Mouse (Mus musculus) left cerebral cortex, postnatal 4 days (tissue): ENCODE data around the gene Slc44a2. TPM values are rescaled to one million over a fixed set of nuclear protein-coding genes. Genes with fewer than 3 reads are reported as not detected.
"Not testable (repeated sequence)": the region's sequence is repeated elsewhere in the genome, so short reads cannot be mapped to it uniquely, and the experiment has no call there.

ENCODE experiments used
- DNase-seq: peaks from one replicate; pipeline ENCODE4 v3.0.0-alpha.2; 2022
- intact Hi-C: fragments of 180-260 bp; cut with DNase I; formaldehyde crosslinking; loops from one replicate; pipeline ENCODE4 v1.15.1; 2025
- total RNA-seq, 2 experiments: library from RNA; stranded (reverse); gene quantifications; 2 replicates each; pipeline ENCODE4 v1.2.3; 2021

Slc44a2 gene
- 10 to 100 TPM; 69.9 to 71.5 TPM for total RNA-seq

DNA sequence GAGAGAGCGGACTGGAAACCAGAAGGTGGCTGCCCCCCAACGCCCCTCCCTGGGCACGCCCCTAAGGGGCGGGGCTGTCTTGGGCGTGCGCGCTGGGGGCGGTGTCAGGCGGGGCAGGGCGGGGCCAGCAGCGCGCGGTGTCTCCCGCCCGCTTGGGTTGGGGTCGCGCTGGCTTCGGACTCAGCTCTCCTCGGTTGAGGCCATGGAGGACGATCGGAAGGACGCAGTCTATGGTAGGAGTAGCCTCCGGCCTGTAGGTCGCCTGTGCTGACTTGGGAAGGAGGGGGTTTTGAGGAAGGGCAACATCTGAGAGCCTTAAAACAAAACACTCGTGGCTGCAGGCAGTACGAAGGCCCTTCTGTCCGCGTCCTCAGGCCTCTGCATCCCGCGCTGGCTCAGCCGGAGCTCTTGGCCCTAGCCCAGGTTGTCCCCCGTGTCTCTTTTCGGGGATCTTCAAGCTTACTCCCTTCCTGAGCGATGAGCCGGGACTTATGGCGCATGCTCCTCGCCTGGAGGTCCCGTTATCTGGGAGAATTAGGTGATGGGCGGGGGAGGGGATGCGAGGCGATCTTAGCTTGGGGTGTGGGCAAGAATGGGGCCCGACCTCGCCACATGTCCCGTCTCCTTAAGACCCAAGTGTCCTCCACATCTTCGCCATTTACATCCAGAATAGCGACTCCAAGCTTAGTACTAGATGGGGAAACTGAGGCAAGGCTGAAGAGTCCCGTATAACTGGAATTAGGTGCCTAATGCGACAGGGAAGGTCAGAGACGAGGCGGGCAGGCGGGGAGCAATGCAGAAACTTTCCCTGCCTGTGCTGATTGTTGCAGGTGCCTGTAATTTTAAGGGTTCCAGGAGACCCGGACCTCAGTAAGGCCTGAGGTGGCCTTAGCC is at the start of gene Slc44a2:
Gene Slc44a2 (plus strand): TSS at position 80 of the 894 bp plus-strand sequence.
- DNase-seq = peak; percentile 89
- intact Hi-C loops = no loop called here

DNA sequence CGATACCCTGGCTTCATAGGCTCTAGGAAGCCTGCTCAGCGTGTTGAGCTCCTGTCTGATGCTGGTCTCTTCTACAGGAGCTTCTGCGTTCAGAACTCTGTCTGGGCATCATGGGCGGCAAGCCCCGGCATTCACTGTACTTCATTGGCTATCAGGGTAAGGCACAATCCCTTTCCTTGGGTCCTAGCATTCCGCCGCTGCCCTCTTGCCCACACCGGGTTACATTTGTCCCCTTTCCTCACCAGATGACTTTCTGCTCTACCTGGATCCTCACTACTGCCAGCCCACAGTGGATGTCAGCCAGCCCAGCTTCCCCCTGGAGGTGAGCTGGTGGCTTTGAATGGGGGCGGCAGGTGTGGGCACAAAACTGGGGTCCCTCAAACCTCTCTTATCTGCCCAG is 48.1 kb upstream of the Slc44a2 start:
- no peak for DNase-seq
- intact Hi-C loops = no loop called here

DNA sequence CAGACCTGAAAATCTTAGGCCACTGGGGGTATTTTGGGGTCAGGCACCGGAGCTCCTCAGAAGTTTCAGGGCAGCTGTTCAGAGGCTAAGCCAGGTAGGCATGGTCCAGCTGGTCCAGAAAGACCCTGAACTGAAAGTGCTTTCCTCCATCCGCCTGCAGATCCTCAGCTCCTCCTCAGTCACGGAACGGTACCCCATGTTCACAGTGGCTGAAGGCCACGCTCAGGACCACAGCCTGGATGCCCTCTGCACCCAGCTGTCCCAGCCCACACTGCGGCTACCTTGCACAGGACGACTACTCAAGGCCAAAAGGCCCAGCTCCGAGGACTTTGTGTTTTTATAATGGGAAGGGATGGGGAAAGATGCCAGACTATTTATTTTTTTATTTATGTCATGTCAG is 47.4 kb upstream of the Slc44a2 start:
- intact Hi-C loops = no loop called here
- DNase-seq = no peak

DNA sequence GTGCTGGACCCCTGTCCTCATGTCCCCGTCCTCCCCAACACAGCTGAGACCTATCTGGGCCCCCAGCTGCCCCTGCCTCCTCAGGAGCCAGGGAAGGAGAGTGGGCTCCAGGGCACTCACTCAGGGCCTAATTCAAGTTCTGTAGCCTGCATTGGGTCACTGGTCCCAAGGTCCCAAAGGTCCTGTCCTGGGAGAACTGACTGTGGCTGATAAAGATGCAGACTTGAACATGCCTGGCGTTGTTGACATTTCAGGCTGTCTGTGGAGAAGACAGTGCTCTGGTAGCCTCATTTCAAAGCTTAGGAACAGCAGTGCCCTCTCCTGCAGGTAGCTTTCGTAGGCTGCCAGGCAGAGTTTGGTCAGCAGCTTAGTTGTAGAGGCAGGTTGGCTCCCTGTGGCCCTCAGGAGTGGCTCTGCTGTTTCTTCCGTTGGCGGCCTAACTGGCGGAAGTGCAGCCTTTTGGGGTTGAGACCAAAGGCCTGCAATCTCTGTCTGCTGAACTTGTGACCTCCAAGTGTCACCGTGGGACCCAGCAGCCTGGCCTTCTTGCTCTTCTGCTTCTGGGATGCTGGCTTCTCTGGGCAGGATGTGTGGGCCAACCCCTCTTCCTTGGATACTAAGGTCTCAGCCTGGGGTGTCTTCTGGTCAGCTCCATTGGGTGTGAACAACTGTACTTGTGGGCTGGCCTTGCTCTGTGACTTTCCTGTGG is 46.8 kb upstream of the Slc44a2 start:
- no peak for DNase-seq
- intact Hi-C loops = no loop called here

DNA sequence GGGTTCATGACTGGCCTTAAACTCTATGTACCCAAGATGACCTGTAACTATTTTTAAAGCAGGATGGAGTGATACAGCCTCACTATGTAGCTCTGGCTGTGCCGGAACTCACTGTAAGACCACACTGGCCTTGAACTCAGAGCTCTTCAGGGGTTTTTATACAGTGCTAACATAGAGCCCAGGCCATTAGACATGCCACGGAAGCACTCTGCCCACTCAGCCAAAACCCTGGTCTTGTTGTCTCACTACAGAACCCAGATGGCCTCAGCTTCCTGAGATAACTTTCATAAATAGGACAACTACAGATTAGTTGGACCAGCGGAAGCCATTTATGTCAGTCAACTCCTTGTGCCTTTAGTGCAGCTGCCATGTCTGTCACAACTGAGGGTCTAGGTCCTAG is 46.2 kb upstream of the Slc44a2 start:
- intact Hi-C loops = no loop called here
- DNase-seq = no peak

DNA sequence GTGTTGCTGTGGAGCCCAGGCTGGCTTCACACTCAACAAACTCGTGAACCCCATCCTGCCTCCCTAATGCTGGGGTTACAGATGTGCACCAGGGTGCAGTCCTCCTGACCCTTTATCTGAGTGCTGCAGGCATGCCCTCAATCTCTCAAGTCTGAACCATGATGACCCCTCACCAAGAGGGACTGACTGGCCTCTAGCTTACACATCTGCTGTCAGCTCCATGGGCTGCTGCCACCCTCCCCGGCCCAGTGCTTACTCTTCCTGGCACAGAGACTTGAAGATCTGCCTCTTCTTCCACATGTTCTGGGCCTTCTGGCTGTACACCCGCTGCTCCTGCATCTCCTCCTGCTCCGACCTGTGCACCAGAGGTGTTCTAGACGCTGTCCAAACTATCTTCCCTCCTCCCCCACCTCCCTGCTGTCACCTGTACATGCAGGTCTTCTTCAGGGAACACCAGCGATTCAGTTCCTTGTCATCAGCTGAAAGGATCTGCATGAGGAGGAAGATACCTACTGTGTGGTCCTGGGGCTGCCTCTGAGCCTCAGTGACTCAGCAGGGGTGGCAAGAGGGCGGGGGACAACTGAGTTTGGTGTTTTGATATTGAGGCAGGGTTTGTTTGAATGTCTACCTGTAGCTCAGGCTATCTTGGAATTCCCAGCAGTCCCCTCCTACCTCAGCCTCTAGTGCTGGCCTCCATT is 45.3 kb upstream of the Slc44a2 start:
- no peak for DNase-seq

DNA sequence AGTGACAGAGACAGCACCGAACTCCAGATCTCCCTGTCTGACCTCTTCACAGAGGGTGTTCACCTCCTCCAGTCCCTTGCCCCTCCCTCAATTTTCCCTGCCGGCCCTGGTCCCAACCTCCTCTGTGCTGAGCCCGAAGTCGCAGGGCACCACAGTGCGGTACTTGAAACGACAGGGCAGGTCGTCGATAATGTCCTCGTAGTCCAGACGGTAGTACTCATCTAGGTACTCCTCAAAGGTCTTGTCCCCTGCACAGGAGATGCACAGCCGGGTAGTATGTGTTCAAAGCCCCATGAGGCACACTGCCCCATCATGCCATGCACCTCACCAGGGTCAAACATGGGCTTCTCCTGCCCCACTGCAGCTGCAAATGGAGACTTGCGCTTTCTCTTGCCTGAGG is 44.8 kb upstream of the Slc44a2 start:
- intact Hi-C loops = no loop called here
- DNase-seq = no peak

More for the DNA sequence above, 45.3 kb upstream of the Slc44a2 start:
- intact Hi-C loops = no loop called here

DNA sequence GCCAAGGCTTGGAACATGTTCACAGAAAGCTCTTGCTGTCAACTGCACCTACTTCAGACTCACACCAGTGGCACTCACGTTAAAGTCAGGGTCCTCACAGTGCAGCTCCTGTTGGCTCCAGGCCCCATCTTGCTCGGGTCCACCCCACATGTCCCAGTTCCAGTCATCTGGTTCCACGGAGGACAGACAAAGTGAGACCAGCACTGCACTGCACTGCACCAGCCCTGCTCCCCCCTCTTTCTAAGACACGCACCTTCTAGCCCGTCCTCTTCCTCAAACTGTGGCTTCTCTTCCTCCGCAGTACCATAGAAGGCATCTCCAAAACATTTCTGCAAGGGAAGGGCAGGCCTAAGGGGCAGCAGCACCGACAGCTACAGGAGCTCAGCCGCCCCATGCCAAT is 44.2 kb upstream of the Slc44a2 start:
- intact Hi-C loops = no loop called here

DNA sequence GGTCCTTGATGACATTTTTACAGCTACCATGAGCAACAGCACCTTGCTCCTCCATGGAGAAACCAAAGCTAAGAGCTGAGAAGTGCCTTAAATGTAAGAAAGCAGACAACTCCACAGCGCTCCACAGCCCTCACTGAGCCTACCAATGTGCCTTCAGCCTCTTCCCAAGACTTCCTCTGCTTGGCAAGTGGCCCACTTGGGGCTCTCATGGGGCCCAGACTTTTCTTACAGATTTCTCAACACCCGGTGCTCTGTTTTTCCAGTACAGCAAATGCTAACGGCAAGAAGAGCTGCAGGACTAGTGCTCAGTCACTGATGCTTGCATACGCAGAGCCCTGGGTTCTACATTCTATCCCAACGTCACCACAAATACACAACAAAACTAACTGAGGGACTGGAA is 42.7 kb upstream of the Slc44a2 start:
- no peak for DNase-seq
- intact Hi-C loops = no loop called here

More for the DNA sequence above, 44.2 kb upstream of the Slc44a2 start:
- no peak for DNase-seq

DNA sequence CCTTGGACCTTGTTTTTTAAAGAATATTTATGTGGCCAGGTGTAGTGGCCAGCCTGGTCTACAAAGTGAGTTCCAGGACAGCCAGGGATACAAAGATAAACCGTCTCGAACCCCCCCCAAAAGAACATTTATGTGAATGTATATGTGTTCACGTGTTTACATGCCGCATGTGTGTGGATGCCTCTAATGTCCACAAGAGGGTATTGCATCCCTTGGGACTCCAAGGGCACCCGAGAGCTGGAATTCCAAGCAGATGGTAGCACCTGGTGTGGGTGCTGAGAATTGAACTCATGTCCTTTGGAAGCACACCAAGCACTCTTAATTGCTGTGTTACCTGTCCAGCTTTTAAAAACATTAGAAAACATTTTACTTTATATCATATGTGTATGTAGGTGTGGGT is 36.9 kb upstream of the Slc44a2 start:
- intact Hi-C loops = no loop called here
- DNase-seq = no peak

DNA sequence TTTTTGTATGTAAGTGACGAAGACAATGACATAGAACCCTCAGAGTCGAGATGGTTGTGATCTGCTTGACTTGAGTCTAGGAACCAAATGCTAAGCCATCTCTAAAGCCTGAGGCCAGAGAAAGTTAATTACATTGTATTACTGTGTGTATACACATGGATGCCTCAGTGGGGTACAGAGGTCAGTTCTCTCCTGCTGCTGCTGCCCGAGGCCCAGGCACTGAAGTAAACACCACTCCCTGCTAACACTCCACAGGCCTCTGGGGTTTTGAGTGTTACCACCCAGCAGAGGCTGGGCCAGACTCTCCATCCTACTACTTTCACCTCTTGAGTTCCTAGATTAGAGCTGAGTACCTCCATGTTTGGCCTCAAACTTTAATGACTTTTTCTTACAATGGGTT is 36.5 kb upstream of the Slc44a2 start:
- no peak for DNase-seq
- intact Hi-C loops = no loop called here

DNA sequence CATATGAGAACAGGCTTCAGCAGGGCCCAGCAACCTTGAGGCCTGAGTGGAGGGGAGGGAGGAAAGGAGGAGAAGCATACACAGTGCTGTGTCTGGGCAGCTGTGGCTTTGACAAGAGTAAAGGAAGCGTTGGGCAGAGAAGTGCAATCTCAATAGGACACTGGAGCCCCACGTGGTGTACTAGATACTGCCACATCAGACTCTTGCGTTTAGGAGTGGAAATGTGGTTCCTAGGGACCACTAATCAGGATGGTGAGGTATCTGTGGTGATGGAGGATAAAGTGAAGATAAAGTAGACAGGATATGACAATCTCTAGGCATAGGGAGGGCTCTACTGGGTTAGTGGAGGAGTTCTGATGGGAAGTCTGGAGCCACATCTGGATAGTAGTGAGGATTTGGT is 33.7 kb upstream of the Slc44a2 start:
- intact Hi-C loops = no loop called here
- DNase-seq = no peak

DNA sequence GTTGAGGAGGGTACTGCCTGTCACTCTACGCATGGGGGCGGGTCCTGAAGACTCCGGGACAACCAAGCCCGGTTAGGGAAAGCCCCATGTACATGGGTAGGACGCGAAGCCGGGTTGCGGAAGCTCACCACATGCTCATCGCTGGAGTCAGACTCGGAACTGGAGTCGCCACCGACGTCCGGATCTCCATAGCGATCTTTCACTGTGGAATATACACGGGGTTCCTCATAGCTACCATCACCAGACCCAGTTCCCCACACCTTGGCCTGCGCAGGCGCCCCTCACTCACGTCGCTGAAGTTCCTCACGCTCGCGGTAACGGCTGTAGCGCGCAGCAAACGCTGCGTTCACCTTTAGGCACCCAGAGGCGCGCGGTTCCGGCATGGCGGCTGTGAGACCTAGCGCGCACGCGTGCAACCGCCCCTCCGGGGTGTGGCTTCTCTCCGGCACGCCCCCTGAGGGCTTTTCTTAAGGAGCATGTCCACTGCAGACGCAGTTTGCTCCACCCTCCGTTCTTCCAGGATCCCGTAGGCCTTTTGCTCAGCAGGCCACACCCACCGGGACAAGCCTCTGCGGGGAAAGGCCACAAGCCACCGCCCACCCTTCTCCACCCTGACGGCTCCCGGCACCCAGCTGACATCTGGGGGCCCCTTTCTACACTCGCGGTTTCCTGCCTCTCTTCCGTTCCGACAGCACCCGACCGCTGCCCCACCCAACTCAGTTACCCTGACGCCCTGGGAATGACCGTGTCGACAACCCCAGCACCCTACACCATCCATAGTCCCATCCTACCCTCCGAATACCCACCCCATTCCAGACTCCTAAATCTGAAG is 32.7 kb upstream of the Slc44a2 start, which contains the start of gene Kri1:
Gene Kri1 (minus strand): TSS at position 399 of the 832 bp plus-strand sequence.
- peak; percentile 98 for DNase-seq
- intact Hi-C loops = no loop called here

DNA sequence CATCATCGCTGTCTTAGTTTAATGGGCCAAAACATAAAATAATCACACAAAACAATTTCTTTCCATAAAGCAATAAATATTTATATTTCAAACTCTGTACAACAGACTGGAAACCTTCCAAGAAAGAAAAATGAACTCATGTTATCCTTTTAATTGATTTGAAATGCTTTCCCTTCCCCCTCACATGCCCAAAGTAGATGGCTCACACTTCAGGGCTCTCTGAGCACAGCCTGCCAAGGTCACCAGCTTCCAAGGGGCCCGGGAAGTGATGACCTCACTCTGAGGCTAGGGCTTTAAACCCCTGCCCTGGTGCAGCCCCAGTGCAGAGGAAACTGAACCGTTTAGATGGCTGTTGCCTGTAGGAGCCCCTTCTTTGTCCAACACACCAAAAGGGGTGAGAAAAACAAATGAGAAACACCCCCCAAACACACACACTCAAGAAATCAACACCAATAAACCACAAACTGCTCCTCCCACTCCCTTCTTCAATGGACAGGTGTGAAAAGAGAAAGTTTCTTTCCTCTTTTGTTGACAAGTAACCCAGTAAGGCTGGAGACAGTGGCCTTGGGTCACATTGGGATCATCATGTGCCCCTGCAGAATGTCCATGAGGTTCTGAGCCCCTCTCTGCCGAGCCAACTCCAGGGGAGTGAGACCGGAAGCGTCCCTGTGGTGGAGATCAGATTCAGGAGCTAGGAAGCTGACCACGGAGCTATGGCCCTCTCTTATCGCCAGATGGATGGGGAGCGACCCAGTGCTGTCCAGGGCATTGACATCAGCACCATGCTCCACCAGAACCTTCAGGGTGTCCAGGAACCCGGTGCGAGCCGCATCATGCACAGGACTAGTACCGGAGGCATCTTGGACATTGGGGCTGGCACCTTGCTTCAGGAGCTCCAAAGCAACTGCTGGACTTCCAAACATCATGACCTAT is 31.8 kb upstream of the Slc44a2 start:
- DNase-seq = no peak
- intact Hi-C loops = no loop called here

DNA sequence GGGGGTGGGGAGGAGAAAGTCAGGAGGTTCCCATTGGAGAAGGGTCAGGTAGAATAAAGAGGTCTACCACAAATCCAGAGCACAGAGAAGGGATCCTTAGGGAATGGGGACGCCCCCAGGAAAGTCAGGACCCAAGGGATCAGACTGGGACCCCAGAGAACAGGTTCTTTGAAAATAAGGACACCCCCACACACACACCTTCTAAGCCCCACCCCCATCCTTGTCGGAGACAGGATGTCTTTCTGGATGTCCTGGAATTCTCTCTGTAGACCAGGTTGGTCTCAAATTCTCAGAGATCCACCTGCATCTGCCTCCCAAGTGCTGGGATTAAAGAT is 31.2 kb upstream of the Slc44a2 start:
- intact Hi-C loops = no loop called here

DNA sequence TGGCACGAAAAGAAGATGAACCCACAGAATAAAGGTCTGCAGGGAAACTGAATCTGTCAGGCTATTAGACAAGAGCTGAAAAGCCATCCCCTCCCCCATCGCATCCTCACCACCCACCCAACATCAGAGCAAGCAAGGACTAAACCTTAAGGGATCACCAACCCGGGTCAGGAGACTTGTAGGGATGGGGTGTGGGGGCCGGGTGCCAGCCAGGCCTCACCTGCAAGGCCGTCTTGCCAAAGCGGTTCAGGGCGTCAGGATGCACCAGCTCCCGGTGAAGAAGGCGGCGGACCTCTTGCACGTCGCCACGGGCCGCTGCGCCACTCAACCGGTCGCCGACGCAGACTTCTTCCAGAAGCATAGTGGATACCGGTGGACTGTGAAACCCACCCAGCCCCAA is 29.9 kb upstream of the Slc44a2 start:
- DNase-seq = no peak
- intact Hi-C loops = no loop called here

More for the DNA sequence above, 31.2 kb upstream of the Slc44a2 start:
- DNase-seq = no peak

DNA sequence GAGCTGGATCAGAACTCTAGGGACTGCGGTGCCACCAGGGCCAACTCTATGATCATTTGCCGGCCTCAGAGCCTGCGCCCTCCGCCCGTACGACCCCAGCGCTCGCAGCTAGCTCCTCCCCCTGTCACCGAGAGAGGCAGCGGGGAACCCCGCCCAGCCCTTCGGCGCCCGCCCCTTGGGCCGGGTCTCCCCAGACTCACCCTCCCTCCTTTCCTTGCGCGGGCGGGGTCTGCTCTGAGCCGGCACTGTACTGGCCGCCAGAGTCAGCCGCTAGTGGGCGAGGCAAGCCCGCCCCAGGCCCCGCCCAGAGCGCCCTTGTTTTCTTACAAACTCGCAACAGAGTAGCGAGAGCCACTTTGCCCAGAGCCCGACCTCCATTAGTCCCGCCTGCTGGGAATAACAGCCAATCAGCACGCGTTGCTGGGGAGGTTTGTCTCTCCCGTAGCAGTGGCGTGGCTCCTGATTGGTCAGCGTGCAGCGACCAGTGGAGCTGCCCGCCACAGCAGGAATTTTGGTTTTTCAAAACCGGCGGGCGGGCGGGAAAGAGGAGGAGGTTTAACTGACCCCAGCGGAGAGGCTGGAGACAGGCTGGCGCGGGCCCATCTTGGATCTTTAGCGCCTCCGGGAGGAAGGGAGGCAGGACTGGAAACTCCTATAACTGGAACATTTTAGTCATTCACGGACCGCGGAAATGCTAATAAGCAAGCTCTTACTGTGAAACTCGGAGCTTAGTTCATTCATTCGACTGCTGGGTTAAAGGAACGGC is 29.3 kb upstream of the Slc44a2 start, which contains the start of gene Cdkn2d:
Gene Cdkn2d (minus strand): TSS at position 386 of the 766 bp plus-strand sequence.
- intact Hi-C loops = no loop called here
- DNase-seq = peak; percentile 100

DNA sequence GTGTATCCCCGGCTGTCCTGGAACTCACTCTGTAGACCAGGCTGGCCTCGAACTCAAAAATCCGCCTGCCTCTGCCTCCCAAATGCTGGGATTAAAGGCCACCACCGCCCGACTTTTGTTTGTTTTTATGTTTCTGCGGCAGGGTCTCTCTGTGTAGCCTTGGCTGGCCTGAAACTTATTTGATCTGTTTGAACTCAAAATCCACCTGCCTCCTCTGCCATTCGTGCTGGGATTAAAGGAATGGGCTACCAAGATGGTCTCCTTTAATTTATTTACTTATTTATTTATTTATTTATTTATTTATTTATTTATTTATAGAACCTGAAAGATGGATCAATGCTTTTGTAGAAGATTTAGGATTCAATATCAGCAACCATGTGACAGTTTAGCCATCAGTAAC is 28.6 kb upstream of the Slc44a2 start:
- intact Hi-C loops, DNase-seq: not testable (repeated sequence)

DNA sequence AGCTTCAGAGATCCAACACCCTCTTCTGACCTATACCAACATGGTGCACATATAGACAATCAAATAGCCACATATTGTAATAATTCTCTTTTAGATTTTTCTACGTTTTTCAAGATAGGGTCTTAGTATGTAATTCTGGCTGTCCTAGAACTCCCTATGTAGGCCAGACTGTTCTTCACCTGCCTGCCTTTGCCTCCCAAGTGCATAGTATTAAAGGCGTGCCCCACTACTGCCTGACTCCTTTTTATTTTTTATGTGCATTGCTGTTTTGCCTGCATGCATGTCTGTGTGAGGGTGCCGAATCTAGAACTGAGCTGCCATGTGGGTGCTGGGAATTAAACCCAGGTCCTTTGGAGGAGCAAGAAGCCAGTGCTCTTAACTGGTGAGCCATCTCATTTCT is 28.2 kb upstream of the Slc44a2 start:
- no peak for DNase-seq
- intact Hi-C loops = no loop called here
